Mouse (Mus musculus) liver, adult 2 months (tissue): ENCODE data around the gene Rita1.

Experiments
- CTCF ChIP-seq: fragments of 200-500 bp; IDR thresholded peaks from 2 replicates; pipeline ENCODE4 v1.5.1; 2011; ENCODE audit warnings: low read depth, low read length, control low read depth
- POLR2A ChIP-seq: fragments of 200-500 bp; IDR thresholded peaks from 2 replicates; pipeline ENCODE4 v1.6.1; 2011; ENCODE audit warnings: low read length, control low read depth; ENCODE audit not compliant: insufficient read depth; ENCODE audit errors: extremely low read depth

- TF ChIP-seq CTCF (no peak), POLR2A (no peak)
Observed at GRCm38 (mm10) chr5:120607335-120607734, 5.1 kb downstream of the Rita1 start.
